Comparison of ENCODE assay signal across 10 mouse cellular contexts in the genomic region with DNA sequence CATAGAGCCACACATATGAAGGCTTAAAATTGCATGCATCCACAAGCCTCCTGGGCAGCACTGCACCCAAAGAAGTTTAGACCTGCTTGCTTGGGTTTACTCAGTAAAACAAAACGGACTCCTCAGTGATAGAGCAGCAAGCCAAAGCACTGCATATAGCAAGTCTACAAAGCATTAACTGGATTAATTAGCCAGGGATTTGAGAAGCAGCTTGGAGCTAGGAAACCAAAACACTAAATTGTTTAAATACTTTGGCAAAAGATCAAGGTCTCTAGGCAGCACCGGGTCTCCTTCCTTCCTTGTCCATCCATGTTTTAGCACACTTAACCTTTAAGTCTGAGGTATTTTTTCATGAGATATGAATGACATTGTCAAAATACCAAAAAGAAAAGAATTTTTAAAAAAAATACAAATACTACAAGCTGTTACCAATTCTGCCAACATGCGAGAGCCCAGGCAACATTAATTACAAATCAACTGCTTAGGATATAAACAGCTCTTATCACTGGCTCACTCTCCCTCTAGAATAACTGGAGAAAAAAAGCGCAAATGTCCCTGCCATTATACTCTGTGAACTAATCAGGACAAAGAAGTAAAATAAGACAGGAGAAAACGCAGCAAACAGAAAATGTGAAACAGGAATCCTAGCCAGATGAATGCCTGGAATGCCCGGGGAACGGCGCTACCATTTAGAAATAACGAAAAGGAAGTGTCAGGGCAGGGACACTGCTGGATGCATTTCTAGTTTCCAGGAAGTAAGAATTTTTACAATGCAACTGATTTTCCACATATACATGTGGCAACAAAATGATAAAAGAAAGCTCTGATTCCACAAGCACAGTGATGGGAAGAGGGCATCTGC.
DNase-seq lines count a peak whose midpoint lies in the region; ATAC-seq and TF ChIP-seq lines count a peak whose summit lies in the region.
"Had no signal": no experiment of that assay in that cellular context is flagged by ENCODE, and none has a peak within 500 bp of the region (broad histone marks: within the 10 kb centered on the region; RNA-seq: fewer than 3 reads in every experiment).

No protein-coding gene starts in this region.

- peak; percentile 9 for DNase-seq in adrenal gland, postnatal 10 days
- no peak for DNase-seq in adrenal gland, postnatal 36 days
- DNase-seq in ZHBTc4 (ENCODE audit: low read depth, low spot score) = peak; percentile 35
- peak; percentile 7 to 18 for DNase-seq in kidney, postnatal 4 days
- no peak for DNase-seq in frontal cortex, postnatal 14 days (ENCODE audit: low spot score in 2 of 2)

- H3K9me3 ChIP-seq in intestine, postnatal 0 days (ENCODE audit: control insufficient read depth) = no peaks in the 10 kb centered on the region
- no peaks in the 10 kb centered on the region for H3K9me3 ChIP-seq in intestine, embryonic 16.5 days (ENCODE audit: control insufficient read depth, low read length)
- H3K9me3 ChIP-seq: embryonic facial prominence, embryonic 13.5 days; limb, embryonic 12.5 days had no signal

- no peak for ATAC-seq in intestine, postnatal 0 days
- ATAC-seq in intestine, embryonic 16.5 days = no peak
- no peak for ATAC-seq in activated CD4-positive, CD25-positive, alpha-beta regulatory T cell, adult 4 months

- no peaks in the 10 kb centered on the region for H3K4me1 ChIP-seq in intestine, postnatal 0 days (replicated peaks; ENCODE audit: control insufficient read depth, insufficient read depth, low read length)
- no peaks in the 10 kb centered on the region for H3K4me1 ChIP-seq in intestine, embryonic 16.5 days (ENCODE audit: control insufficient read depth, insufficient read depth, low read length)

- no peak overlapping the region for H3K4me3 ChIP-seq in intestine, postnatal 0 days (ENCODE audit: low read depth, low read length)
- H3K4me3 ChIP-seq in intestine, embryonic 16.5 days (ENCODE audit: low read length) = no peak overlapping the region
- H3K4me3 ChIP-seq: embryonic facial prominence, embryonic 13.5 days; limb, embryonic 12.5 days had no signal

- no peaks in the 10 kb centered on the region for H3K27me3 ChIP-seq in intestine, postnatal 0 days (replicated peaks; ENCODE audit: control insufficient read depth, insufficient read depth, low read length)
- no peaks in the 10 kb centered on the region for H3K27me3 ChIP-seq in intestine, embryonic 16.5 days (replicated peaks; ENCODE audit: control insufficient read depth, insufficient read depth, low read length)
- H3K27me3 ChIP-seq: embryonic facial prominence, embryonic 13.5 days; limb, embryonic 12.5 days had no signal

- H3K9ac ChIP-seq in intestine, postnatal 0 days (ENCODE audit: low read depth, low read length) = no peak overlapping the region
- H3K9ac ChIP-seq in intestine, embryonic 16.5 days (ENCODE audit: low read depth, low read length) = no peak overlapping the region
- H3K9ac ChIP-seq: embryonic facial prominence, embryonic 13.5 days; limb, embryonic 12.5 days had no signal

- no peak overlapping the region for H3K27ac ChIP-seq in intestine, postnatal 0 days (ENCODE audit: low read depth, low read length)
- no peak overlapping the region for H3K27ac ChIP-seq in intestine, embryonic 16.5 days (ENCODE audit: low read length)
- H3K27ac ChIP-seq: embryonic facial prominence, embryonic 13.5 days; limb, embryonic 12.5 days had no signal

- no peaks in the 10 kb centered on the region for H3K36me3 ChIP-seq in intestine, postnatal 0 days (ENCODE audit: control insufficient read depth, insufficient read depth)
- H3K36me3 ChIP-seq in intestine, embryonic 16.5 days (ENCODE audit: control insufficient read depth, insufficient read depth, low read length) = no peaks in the 10 kb centered on the region
- H3K36me3 ChIP-seq: embryonic facial prominence, embryonic 13.5 days; limb, embryonic 12.5 days had no signal

- no peak for TF ChIP-seq CTCF in intestine, postnatal 0 days (IDR thresholded peaks at IDR 0.05; ENCODE audit: low read depth)

- 0 out of 2 replicates have a peak overlapping the region, but pooled peaks have one; percentile 25 for H3K4me2 ChIP-seq in intestine, postnatal 0 days (replicated peaks; ENCODE audit: low read depth)
- no peak overlapping the region for H3K4me2 ChIP-seq in intestine, embryonic 16.5 days (ENCODE audit: low read depth, low read length)
- H3K4me2 ChIP-seq: embryonic facial prominence, embryonic 13.5 days; limb, embryonic 12.5 days had no signal

- WGBS in intestine, postnatal 0 days = 49% methylated on average over 9 of the region's 9 CpGs
- WGBS in intestine, embryonic 16.5 days = 45% methylated on average over 9 of the region's 9 CpGs

Comparison
In these comparisons a context has a peak if more than half of its experiments do, and no peak if none do; other contexts are left out.
1. DNase-seq: peak in adrenal gland, postnatal 10 days (single experiment), ZHBTc4 (single experiment) and kidney, postnatal 4 days (2 of 2); none in adrenal gland, postnatal 36 days (0 of 2) and frontal cortex, postnatal 14 days (0 of 2).